Mouse (Mus musculus) cerebellum, postnatal 10 days (tissue): ENCODE data around the gene Slc7a4.

Source experiments
- DNase-seq, 2 experiments: peaks; one replicate each; pipeline ENCODE4 v3.0.0; 2021; ENCODE audit warnings: mixed read lengths in 2 of 2

Gene Slc7a4

GRCm38 (mm10) chr16:17583064-17583463, at the start of gene Slc7a4:
Slc7a4 (minus strand) TSS chr16:17583214.
- DNase-seq = peak; percentile 28 to 47

- no peak for DNase-seq
Observed at GRCm38 (mm10) chr16:17632580-17632979, 49.6 kb upstream of the Slc7a4 start.

- DNase-seq = no peak
Observed at GRCm38 (mm10) chr16:17626269-17626555, 43.2 kb upstream of the Slc7a4 start.

GRCm38 (mm10) chr16:17625488-17626268, 42.7 kb upstream of the Slc7a4 start:
- peak; percentile 37 to 50 for DNase-seq

- DNase-seq = no peak
Observed at GRCm38 (mm10) chr16:17621936-17622335, 38.9 kb upstream of the Slc7a4 start.

GRCm38 (mm10) chr16:17619198-17620105, 36.4 kb upstream of the Slc7a4 start, which contains the start of gene Smpd4:
Smpd4 (plus strand) TSS chr16:17619354.
- peak; percentile 96 to 98 for DNase-seq

- DNase-seq = peak; percentile 77
Observed at GRCm38 (mm10) chr16:17617922-17618565, 35.0 kb upstream of the Slc7a4 start.

GRCm38 (mm10) chr16:17616212-17616611, 33.2 kb upstream of the Slc7a4 start:
- DNase-seq = no peak

GRCm38 (mm10) chr16:17614740-17615139, 31.7 kb upstream of the Slc7a4 start:
- DNase-seq = peak; percentile 25 to 43

GRCm38 (mm10) chr16:17611383-17611782, 28.4 kb upstream of the Slc7a4 start:
- DNase-seq = no peak

- no peak for DNase-seq
Observed at GRCm38 (mm10) chr16:17605684-17606083, 22.7 kb upstream of the Slc7a4 start.

- DNase-seq = no peak
Observed at GRCm38 (mm10) chr16:17604941-17605340, 21.9 kb upstream of the Slc7a4 start.

- DNase-seq = peak; percentile 9 to 18
Observed at GRCm38 (mm10) chr16:17600944-17601562, 18.0 kb upstream of the Slc7a4 start.

- DNase-seq = no peak
Observed at GRCm38 (mm10) chr16:17590731-17591130, 7.7 kb upstream of the Slc7a4 start.

GRCm38 (mm10) chr16:17584555-17584954, 1.5 kb upstream of the Slc7a4 start:
- no peak for DNase-seq

- peak; percentile 57 to 73 for DNase-seq
Observed at GRCm38 (mm10) chr16:17576825-17577215, 6.2 kb downstream of the Slc7a4 start.

GRCm38 (mm10) chr16:17575870-17576824, 6.9 kb downstream of the Slc7a4 start:
- peak; percentile 90 to 93 for DNase-seq

- DNase-seq = no peak
Observed at GRCm38 (mm10) chr16:17566186-17566585, 16.8 kb downstream of the Slc7a4 start.

- no peak for DNase-seq
Observed at GRCm38 (mm10) chr16:17564771-17565170, 18.2 kb downstream of the Slc7a4 start.

GRCm38 (mm10) chr16:17564221-17564620, 18.8 kb downstream of the Slc7a4 start:
- DNase-seq = no peak

GRCm38 (mm10) chr16:17563580-17563979, 19.4 kb downstream of the Slc7a4 start:
- no peak for DNase-seq
